Comparison of ENCODE assay signal across 8 mouse cellular contexts in the genomic region with DNA sequence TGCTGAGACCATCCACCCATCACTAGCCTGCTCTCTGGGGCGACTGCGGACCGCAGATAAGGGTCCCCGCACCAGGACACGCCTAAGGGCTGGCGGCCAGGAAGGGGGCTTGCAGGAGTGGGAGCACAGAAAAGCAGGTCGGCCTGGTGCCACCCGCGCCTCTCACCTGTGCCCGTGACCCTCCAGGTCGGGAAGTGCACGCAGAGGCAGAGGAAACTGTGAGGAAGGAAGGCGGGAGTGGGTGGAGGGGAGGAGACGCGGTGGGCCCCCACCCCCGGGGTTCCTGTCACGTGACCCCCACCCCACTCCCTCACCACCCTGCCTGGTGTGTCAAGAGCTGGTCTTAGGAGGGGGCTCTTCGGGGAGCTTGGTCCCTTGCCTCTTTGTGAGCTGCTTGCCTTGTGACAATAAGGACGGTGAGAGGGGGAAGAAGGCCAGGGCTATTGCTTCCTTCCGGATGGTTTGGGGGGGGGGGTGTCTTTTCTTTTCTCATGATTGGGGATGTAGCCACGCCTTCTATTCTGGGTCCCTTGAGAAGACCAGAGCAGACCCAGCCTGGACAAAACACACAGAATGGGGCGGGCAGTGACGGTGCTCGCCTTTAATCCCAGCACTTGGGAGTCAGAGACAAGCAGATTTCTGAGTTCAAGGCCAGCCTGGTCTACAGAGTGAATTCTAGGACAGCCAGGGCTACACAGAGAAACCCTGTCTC. TPM values are rescaled to one million over a fixed set of nuclear protein-coding genes. Genes with fewer than 3 reads are reported as not detected.
DNase-seq lines count a peak whose midpoint lies in the region; ATAC-seq and TF ChIP-seq lines count a peak whose summit lies in the region.

Gene Tmc8, plus strand, starts transcription at position 84 of the 712 bp plus-strand sequence.
Gene Tmc6, minus strand, starts transcription at position 206 of the 712 bp plus-strand sequence.

- TF ChIP-seq CTCF in testis, adult 2 months (IDR thresholded peaks at IDR 0.05; ENCODE audit: control insufficient read depth, insufficient read depth, insufficient replicate concordance, low read depth, low read length), result no peak
- no peak for TF ChIP-seq CTCF in spleen, adult 2 months (IDR thresholded peaks at IDR 0.05; ENCODE audit: extremely low read depth, insufficient read depth, insufficient read length, insufficient replicate concordance)

- H3K36me3 ChIP-seq in testis, adult 2 months (ENCODE audit: control insufficient read depth, insufficient read depth, low read length), result no peaks in the 10 kb centered on the region
- peaks cover 3% of the 10 kb centered on the region; the same call in 1 of the 2 replicates for H3K36me3 ChIP-seq in kidney, embryonic 14.5 days (ENCODE audit: control insufficient read depth, insufficient read depth, low read length)
- H3K36me3 ChIP-seq in spleen, adult 2 months (ENCODE audit: control insufficient read depth, insufficient read depth, low read length), result peaks cover 17% of the 10 kb centered on the region

- no peaks in the 10 kb centered on the region for H3K9me3 ChIP-seq in kidney, embryonic 14.5 days (ENCODE audit: control insufficient read depth, low read length)

- H3K27ac ChIP-seq in testis, adult 2 months (ENCODE audit: control insufficient read depth, insufficient read depth, low read depth, low read length), result peak within 1 kb of the TSS; percentile 49; the same call in 1 of the 2 replicates
- peak within 1 kb of the TSS; percentile 86 for H3K27ac ChIP-seq in kidney, embryonic 14.5 days (ENCODE audit: low read depth, low read length)
- H3K27ac ChIP-seq in spleen, adult 2 months (ENCODE audit: insufficient read depth, low read length), result peak within 1 kb of the TSS; percentile 99

- no peak for DNase-seq in testis, postnatal 10 days (ENCODE audit: low spot score)
- DNase-seq in heart, adult 8-10 months (ENCODE audit: low spot score), result peak; percentile 71
- peak; percentile 77 for DNase-seq in lung, postnatal 10 days
- DNase-seq in spleen, adult 2 months (ENCODE audit: low read depth in 1 of 2, low spot score in 2 of 2), result peak; percentile 72 to 88
- DNase-seq in embryo, embryonic 10.5 days (ENCODE audit: low spot score), result no peak

- no peaks in the 10 kb centered on the region for H3K27me3 ChIP-seq in testis, adult 2 months (ENCODE audit: control insufficient read depth, insufficient read depth, low read length)
- no peaks in the 10 kb centered on the region for H3K27me3 ChIP-seq in kidney, embryonic 14.5 days (ENCODE audit: control insufficient read depth, insufficient read depth, low read length)
- H3K27me3 ChIP-seq in spleen, adult 2 months (ENCODE audit: control insufficient read depth, insufficient read depth, low read length), result no peaks in the 10 kb centered on the region

- H3K4me3 ChIP-seq in testis, adult 2 months (ENCODE audit: control insufficient read depth, low read depth, low read length), result peak within 1 kb of the TSS; percentile 2
- peak within 1 kb of the TSS; percentile 59 for H3K4me3 ChIP-seq in kidney, embryonic 14.5 days (ENCODE audit: low read length)
- H3K4me3 ChIP-seq in spleen, adult 2 months (ENCODE audit: extremely low read depth, insufficient read depth, insufficient read length), result peak within 1 kb of the TSS; percentile 86

- peak within 1 kb of the TSS; percentile 28; the same call in 1 of the 2 replicates for H3K9ac ChIP-seq in kidney, embryonic 14.5 days (ENCODE audit: low read depth, low read length)

- H3K4me1 ChIP-seq in testis, adult 2 months (ENCODE audit: control insufficient read depth, insufficient read depth, low read length), result peaks cover 29% of the 10 kb centered on the region
- H3K4me1 ChIP-seq in kidney, embryonic 14.5 days (ENCODE audit: control insufficient read depth, insufficient read depth, low read length), result peaks cover 39% of the 10 kb centered on the region
- peaks cover 12% of the 10 kb centered on the region; the same call in 1 of the 2 replicates for H3K4me1 ChIP-seq in spleen, adult 2 months (ENCODE audit: control insufficient read depth, insufficient read depth, insufficient read length)

- 42% methylated on average over 24 of the region's 24 CpGs for whole genome bisulfite sequencing in kidney, embryonic 14.5 days
- WGBS in spleen, adult 2 months, result 2% methylated on average over 21 of the region's 24 CpGs

- no peak for TF ChIP-seq POLR2A in testis, adult 2 months (IDR thresholded peaks at IDR 0.05; ENCODE audit: control insufficient read depth, low read depth, low read length)
- TF ChIP-seq POLR2A in spleen, adult 2 months (IDR thresholded peaks at IDR 0.05; ENCODE audit: low read depth, low read length), result peak; percentile 91

- no peak for ATAC-seq in kidney, embryonic 14.5 days (ENCODE audit: low FRiP score, low TSS enrichment)
- ATAC-seq in cerebellum, adult (ENCODE audit: insufficient number of reproducible peaks, low FRiP score, low TSS enrichment), result no peak

- H3K4me2 ChIP-seq in kidney, embryonic 14.5 days (replicated peaks; ENCODE audit: low read depth, low read length), result peak within 1 kb of the TSS; percentile 98

RNA-seq across cellular contexts. Expression of gene Tmc8, which starts in this region (rescaled TPM):
- polyA plus RNA-seq in testis, adult 2 months (2012; rRNA removed), result 1.2 TPM in 2 replicates
- total RNA-seq in heart, adult 8-10 months (2022), result 1 to 10 TPM; 2.3 to 4.4 (median 3.6) TPM
- 1.3 and 3.4 TPM in 2 replicates for polyA plus RNA-seq in kidney, embryonic 14.5 days (2014; fragmentation: Nextera tagmentation; extraction: Ambion mirVana)
- 90.1 and 127 TPM in 2 replicates for polyA plus RNA-seq in spleen, adult 2 months (2012; rRNA removed)

RNA-seq across cellular contexts. Expression of gene Tmc6, which starts in this region (rescaled TPM):
- 9.7 and 10.1 TPM in 2 replicates for polyA plus RNA-seq in testis, adult 2 months (2012; rRNA removed)
- total RNA-seq in heart, adult 8-10 months (2022), result 10 to 100 TPM; 11.7 to 14.6 (median 12.8) TPM
- 22.6 and 27.2 TPM in 2 replicates for polyA plus RNA-seq in kidney, embryonic 14.5 days (2014; fragmentation: Nextera tagmentation; extraction: Ambion mirVana)
- polyA plus RNA-seq in spleen, adult 2 months (2012; rRNA removed), result 119 and 136 TPM in 2 replicates

Comparison
In these comparisons a context has a peak if more than half of its experiments do, and no peak if none do; other contexts are left out.
1. RNA of gene Tmc8 (polyA plus RNA-seq): 90.1 to 127 TPM in spleen, adult 2 months; 1.3 to 3.4 TPM in kidney, embryonic 14.5 days and 1.2 TPM in testis, adult 2 months; every median in the first group is over 10 times any median in the second.
2. H3K27ac ChIP-seq: peak in every context shown above with its lines; median percentile 99 in spleen, adult 2 months; 86 in kidney, embryonic 14.5 days; 49 in testis, adult 2 months.
3. H3K4me3 ChIP-seq: peak in every context shown above with its lines; median percentile 86 in spleen, adult 2 months; 59 in kidney, embryonic 14.5 days; 2 in testis, adult 2 months.
4. DNase-seq: peak in heart, adult 8-10 months (single experiment), lung, postnatal 10 days (single experiment) and spleen, adult 2 months (2 of 2); none in testis, postnatal 10 days (single experiment) and embryo, embryonic 10.5 days (single experiment).